In genomic region chr9:44916196-44916595, GRCm38 (mm10) we compare ENCODE assay signal across 9 mouse cellular contexts. TPM values are rescaled to one million over a fixed set of nuclear protein-coding genes. Genes with fewer than 3 reads are reported as not detected.
A peak's percentile ranks its signal among the peaks of the same experiment; 100 is the strongest.
DNase-seq lines count a peak whose midpoint lies in the region; ATAC-seq and TF ChIP-seq lines count a peak whose summit lies in the region.
"Had no signal": no experiment of that assay in that cellular context is flagged by ENCODE, and none has a peak within 500 bp of the region (broad histone marks: within the 10 kb centered on the region; RNA-seq: fewer than 3 reads in every experiment).

No protein-coding gene starts in this region.

- H3K36me3 ChIP-seq in kidney, adult 2 months (ENCODE audit: control insufficient read depth, insufficient read depth, low read length), result peaks cover 7% of the 10 kb centered on the region
- H3K36me3 ChIP-seq in stomach, postnatal 0 days (ENCODE audit: control insufficient read depth, insufficient read depth, low read length), result peaks cover 3% of the 10 kb centered on the region; the same call in 1 of the 2 replicates
- H3K36me3 ChIP-seq in midbrain, embryonic 11.5 days (ENCODE audit: control insufficient read depth, insufficient read depth, low read length), result no peaks in the 10 kb centered on the region; the same call in 1 of the 2 replicates

- TF ChIP-seq CTCF in kidney, adult 2 months (conservative IDR thresholded peaks at IDR 0.05; ENCODE audit: insufficient read depth, insufficient read length, low read depth, low read length), result peak; percentile 64
- peak; percentile 64 for TF ChIP-seq CTCF in lung, adult 2 months (IDR thresholded peaks at IDR 0.05; ENCODE audit: insufficient read depth, low read length)
- TF ChIP-seq CTCF in stomach, postnatal 0 days (IDR thresholded peaks at IDR 0.05; ENCODE audit: low read depth), result peak; percentile 78

- H3K27ac ChIP-seq in kidney, adult 2 months (ENCODE audit: insufficient read depth, low read depth, low read length), result no peak overlapping the region
- no peak overlapping the region for H3K27ac ChIP-seq in stomach, postnatal 0 days (replicated peaks)
- H3K27ac ChIP-seq in midbrain, embryonic 11.5 days (ENCODE audit: low read depth, low read length), result no peak overlapping the region
- H3K27ac ChIP-seq: midbrain, embryonic 12.5 days had no signal

- H3K27me3 ChIP-seq in kidney, adult 2 months (replicated peaks; ENCODE audit: control insufficient read depth, insufficient read depth, low read length), result no peaks in the 10 kb centered on the region
- H3K27me3 ChIP-seq in stomach, postnatal 0 days (ENCODE audit: control insufficient read depth, insufficient read depth, low read length), result no peaks in the 10 kb centered on the region
- H3K27me3 ChIP-seq in midbrain, embryonic 11.5 days (ENCODE audit: control insufficient read depth, insufficient read depth, low read length), result no peaks in the 10 kb centered on the region
- H3K27me3 ChIP-seq: midbrain, embryonic 12.5 days had no signal

- ATAC-seq in stomach, postnatal 0 days (ENCODE audit: low FRiP score, low TSS enrichment), result no peak
- ATAC-seq in midbrain, embryonic 11.5 days (ENCODE audit: low FRiP score), result no peak

- H3K4me2 ChIP-seq in stomach, postnatal 0 days (replicated peaks; ENCODE audit: low read depth), result no peak overlapping the region
- H3K4me2 ChIP-seq in midbrain, embryonic 11.5 days, result no peak overlapping the region
- H3K4me2 ChIP-seq: midbrain, embryonic 12.5 days had no signal

- no peak for TF ChIP-seq POLR2A in kidney, adult 2 months (IDR thresholded peaks at IDR 0.05; ENCODE audit: low read depth, low read length)
- no peak for TF ChIP-seq POLR2A in lung, adult 2 months (IDR thresholded peaks at IDR 0.05; ENCODE audit: borderline replicate concordance, extremely low read depth, low read depth, low read length)

- no peak overlapping the region for H3K4me3 ChIP-seq in kidney, adult 2 months (ENCODE audit: insufficient read depth, low read depth, low read length)
- no peak overlapping the region for H3K4me3 ChIP-seq in lung, adult 2 months (replicated peaks; ENCODE audit: extremely low read depth, low read depth, low read length)
- no peak overlapping the region for H3K4me3 ChIP-seq in stomach, postnatal 0 days (ENCODE audit: low read depth, low read length)
- H3K4me3 ChIP-seq in midbrain, embryonic 11.5 days (ENCODE audit: low read depth, low read length), result no peak overlapping the region
- H3K4me3 ChIP-seq: midbrain, embryonic 12.5 days had no signal

- H3K9me3 ChIP-seq in stomach, postnatal 0 days (ENCODE audit: control insufficient read depth, low read length), result no peaks in the 10 kb centered on the region
- no peaks in the 10 kb centered on the region for H3K9me3 ChIP-seq in midbrain, embryonic 11.5 days (ENCODE audit: control insufficient read depth, low read length)
- H3K9me3 ChIP-seq: midbrain, embryonic 12.5 days had no signal

- H3K9ac ChIP-seq in stomach, postnatal 0 days (ENCODE audit: low read length), result no peak overlapping the region
- H3K9ac ChIP-seq in midbrain, embryonic 11.5 days (ENCODE audit: low read length), result no peak overlapping the region
- H3K9ac ChIP-seq: midbrain, embryonic 12.5 days had no signal

- DNase-seq in kidney, adult 2 months, result peak; percentile 45
- DNase-seq in kidney, adult 11 months, result no peak
- DNase-seq in CD4-positive helper T cell, adult 2 months (ENCODE audit: low read depth, low spot score), result peak; percentile 81
- peak; percentile 67 for DNase-seq in ES-CJ7 (ENCODE audit: low read depth, low spot score)
- DNase-seq in embryo, embryonic 10 days (ENCODE audit: low spot score), result peak; percentile 56
- DNase-seq in lung, adult 2 months, result peak; percentile 20
- DNase-seq in stomach, postnatal 0 days (ENCODE audit: low spot score), result peak; percentile 57
- no peak for DNase-seq in midbrain, embryonic 11.5 days (ENCODE audit: low spot score, missing footprints)

- H3K4me1 ChIP-seq in kidney, adult 2 months (ENCODE audit: control insufficient read depth, insufficient read depth, low read length), result peaks cover 14% of the 10 kb centered on the region; the same call in 1 of the 2 replicates
- H3K4me1 ChIP-seq in lung, adult 2 months (ENCODE audit: control insufficient read depth, insufficient read depth, low read length), result peaks cover under 1% of the 10 kb centered on the region
- no peaks in the 10 kb centered on the region for H3K4me1 ChIP-seq in stomach, postnatal 0 days (replicated peaks; ENCODE audit: control insufficient read depth, insufficient read depth)
- H3K4me1 ChIP-seq in midbrain, embryonic 11.5 days (ENCODE audit: control insufficient read depth, insufficient read depth, low read length), result peaks cover 5% of the 10 kb centered on the region; the same call in 1 of the 2 replicates

- 36% methylated on average over 1 of the region's 1 CpGs for WGBS in kidney, adult 2 months
- 27% methylated on average over 1 of the region's 1 CpGs for WGBS in lung, adult 2 months
- 36% methylated on average over 1 of the region's 1 CpGs for WGBS in stomach, postnatal 0 days
- 52% methylated on average over 1 of the region's 1 CpGs for WGBS in midbrain, embryonic 11.5 days

- TF ChIP-seq EP300 in stomach, postnatal 0 days (optimal IDR thresholded peaks at IDR 0.05), result no peak

RNA-seq across cellular contexts. Expression of gene Atp5l, which starts 4.3 kb away (rescaled TPM):
- 732 and 924 TPM in 2 replicates for polyA plus RNA-seq in kidney, adult 2 months (2012; rRNA removed)
- polyA plus RNA-seq in lung, adult 2 months (2012; rRNA removed), result 105 and 150 TPM in 2 replicates
- polyA plus RNA-seq in stomach, postnatal 0 days (2015; fragmentation: Nextera tagmentation; extraction: Ambion mirVana), result 1,024 and 1,071 TPM in 2 replicates
- polyA plus RNA-seq in midbrain, embryonic 11.5 days (2014; fragmentation: Nextera tagmentation; extraction: Ambion mirVana), result 574 and 619 TPM in 2 replicates

RNA-seq across cellular contexts. Expression of gene Kmt2a, which starts 35.1 kb away (rescaled TPM):
- 12.1 and 13.9 TPM in 2 replicates for polyA plus RNA-seq in kidney, adult 2 months (2012; rRNA removed)
- polyA plus RNA-seq in lung, adult 2 months (2012; rRNA removed), result 18.8 and 22.6 TPM in 2 replicates
- polyA plus RNA-seq in stomach, postnatal 0 days (2015; fragmentation: Nextera tagmentation; extraction: Ambion mirVana), result 3.9 and 4.3 TPM in 2 replicates
- polyA plus RNA-seq in midbrain, embryonic 11.5 days (2014; fragmentation: Nextera tagmentation; extraction: Ambion mirVana), result 14.0 and 19.4 TPM in 2 replicates

RNA-seq across cellular contexts. Expression of gene Ube4a, which starts 49.2 kb away (rescaled TPM):
- 15.9 and 18.3 TPM in 2 replicates for polyA plus RNA-seq in kidney, adult 2 months (2012; rRNA removed)
- polyA plus RNA-seq in lung, adult 2 months (2012; rRNA removed), result 7.3 and 13.6 TPM in 2 replicates
- polyA plus RNA-seq in stomach, postnatal 0 days (2015; fragmentation: Nextera tagmentation; extraction: Ambion mirVana), result 11.7 and 14.3 TPM in 2 replicates
- polyA plus RNA-seq in midbrain, embryonic 11.5 days (2014; fragmentation: Nextera tagmentation; extraction: Ambion mirVana), result 32.1 and 37.2 TPM in 2 replicates

Comparison
In these comparisons a context has a peak if more than half of its experiments do, and no peak if none do; other contexts are left out.
1. DNase-seq: peak in kidney, adult 2 months (single experiment), CD4-positive helper T cell, adult 2 months (single experiment), ES-CJ7 (single experiment), embryo, embryonic 10 days (single experiment), lung, adult 2 months (single experiment) and stomach, postnatal 0 days (single experiment); none in kidney, adult 11 months (single experiment) and midbrain, embryonic 11.5 days (single experiment).
2. Peak in every context shown above with its lines, with median percentiles within 50 percentile points of each other: CTCF ChIP-seq.